Mouse (Mus musculus): ENCODE results near the gene Gm10300. TPM values are rescaled to one million over a fixed set of nuclear protein-coding genes. Genes with fewer than 3 reads are reported as not detected.

Gene Gm10300
- total RNA-seq (2022), result under 1 TPM in 3 of 4 experiments, not detected in 1; 0.10 to 0.22 (median 0.11) TPM

DNA sequence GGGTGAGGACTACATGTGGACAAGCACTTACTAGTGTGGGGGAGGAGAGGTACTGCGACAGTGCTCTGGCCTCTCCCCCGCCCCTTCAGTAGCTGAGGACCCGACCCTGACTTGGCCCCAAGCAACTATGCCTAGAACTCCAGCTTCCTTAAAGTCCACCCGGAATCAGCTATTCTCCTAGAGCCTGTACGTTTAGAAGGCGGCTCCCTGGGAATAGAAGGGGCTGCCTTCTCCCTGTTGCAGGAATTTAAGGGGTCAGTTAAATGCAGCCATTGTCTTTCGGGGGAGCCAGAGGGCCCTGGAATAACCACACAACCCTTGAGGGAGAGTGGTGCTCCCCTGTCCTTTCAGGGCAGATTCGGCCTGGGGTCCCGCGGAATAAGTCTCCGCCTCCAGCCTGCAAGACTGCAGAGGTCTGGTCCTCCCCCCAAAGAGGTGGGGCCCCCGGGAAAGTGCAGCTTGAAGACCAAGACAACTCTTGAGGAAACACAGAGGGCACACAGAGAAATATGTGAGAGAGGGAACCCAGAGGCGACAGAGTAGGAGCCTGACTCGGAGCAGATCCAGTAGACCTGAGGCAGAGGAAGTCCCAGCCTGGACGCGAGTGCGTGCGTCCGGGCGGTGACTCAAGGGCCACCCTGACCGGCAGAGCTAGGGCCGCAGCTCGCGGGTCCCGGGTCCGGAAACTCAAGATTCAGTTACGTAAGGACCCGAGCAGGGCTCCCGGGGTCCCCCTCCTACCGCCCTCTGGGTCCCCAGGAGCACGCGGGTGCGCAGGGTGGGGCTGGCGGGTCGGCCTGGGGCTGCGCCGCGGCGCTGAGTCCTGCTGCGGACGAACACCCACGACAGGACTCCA is at the start of gene Gm10300:
Gene Gm10300 (plus strand): TSS at position 621 of the 856 bp plus-strand sequence.
- peak; percentile 41 to 50 for DNase-seq (ENCODE audit: low spot score in 2 of 2)

DNA sequence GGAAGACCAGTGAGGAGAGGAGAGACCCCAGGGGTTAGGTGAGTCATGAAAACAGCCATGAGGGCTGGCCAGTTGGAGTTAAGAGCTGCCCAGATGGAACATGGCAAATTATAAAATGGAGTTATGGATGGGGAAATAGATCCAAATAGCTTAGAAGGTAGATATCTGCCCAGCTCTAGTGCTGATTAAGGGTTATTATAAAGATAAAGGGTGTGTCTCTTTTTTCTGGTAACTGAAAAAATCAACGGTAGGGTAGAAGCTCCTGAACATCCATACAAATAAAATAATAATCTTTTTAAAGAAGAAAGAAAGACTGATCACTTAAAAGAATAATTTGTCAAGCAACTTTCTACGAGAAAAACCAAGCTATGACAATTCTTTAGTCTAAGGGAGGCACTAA is 49.2 kb upstream of the Gm10300 start:
- DNase-seq (ENCODE audit: low spot score in 2 of 2), result no peak

DNA sequence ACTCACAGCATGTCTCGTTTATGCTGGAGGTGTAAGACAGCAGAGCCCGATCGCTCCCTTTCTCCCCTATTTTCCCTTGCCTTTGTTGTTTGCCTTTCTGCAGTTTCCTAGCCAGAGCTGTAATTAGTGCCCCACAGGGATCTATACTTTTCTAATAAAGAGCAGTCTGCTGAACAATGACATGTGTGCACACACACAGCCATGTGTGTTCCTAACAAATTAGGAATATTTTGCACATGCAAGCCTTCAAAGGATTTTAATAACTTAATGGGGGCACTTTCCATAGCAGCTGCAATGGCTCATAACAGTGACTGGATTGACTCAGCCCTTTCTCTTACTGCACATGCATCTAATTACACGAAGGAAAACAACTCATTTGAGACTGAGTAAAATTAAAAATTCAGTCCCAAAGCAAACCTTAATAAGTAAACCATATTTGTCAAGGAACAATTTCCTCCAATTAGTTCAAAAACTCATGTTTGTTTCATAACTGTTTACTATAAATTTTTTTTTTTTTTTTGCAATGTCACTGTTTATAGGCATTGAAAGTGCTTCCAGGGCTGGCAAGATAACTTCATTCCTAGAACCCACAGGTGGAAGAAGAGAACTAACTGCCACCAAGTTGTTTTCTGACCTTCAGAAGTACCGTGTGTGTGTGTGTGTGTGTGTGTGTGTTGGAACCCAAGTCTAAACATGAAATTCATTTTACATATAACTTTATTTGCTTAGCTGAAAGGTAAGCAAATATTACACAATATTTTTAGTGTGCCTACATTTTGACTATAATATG is 48.6 kb upstream of the Gm10300 start:
- no peak for DNase-seq (ENCODE audit: low spot score in 2 of 2)

DNA sequence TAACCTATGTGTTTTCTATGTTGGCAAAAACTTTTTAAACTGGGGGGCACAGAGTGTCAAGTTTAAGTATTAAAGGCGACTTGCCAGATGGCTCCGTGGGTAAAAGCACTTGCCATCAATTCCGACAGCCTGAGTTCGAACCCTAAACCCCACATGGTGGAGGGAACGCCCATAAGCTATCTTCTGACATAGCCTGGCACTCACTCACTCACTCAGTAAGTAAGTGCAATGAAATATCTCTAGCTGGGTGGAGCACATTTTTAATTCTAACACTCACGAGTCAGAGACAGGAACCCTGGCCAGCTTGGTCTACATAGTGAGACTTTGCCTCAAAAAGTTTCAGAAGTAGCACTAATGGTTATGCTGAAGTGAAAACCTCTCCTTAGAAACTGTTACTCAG is 47.3 kb upstream of the Gm10300 start:
- no peak for DNase-seq (ENCODE audit: low spot score in 2 of 2)

DNA sequence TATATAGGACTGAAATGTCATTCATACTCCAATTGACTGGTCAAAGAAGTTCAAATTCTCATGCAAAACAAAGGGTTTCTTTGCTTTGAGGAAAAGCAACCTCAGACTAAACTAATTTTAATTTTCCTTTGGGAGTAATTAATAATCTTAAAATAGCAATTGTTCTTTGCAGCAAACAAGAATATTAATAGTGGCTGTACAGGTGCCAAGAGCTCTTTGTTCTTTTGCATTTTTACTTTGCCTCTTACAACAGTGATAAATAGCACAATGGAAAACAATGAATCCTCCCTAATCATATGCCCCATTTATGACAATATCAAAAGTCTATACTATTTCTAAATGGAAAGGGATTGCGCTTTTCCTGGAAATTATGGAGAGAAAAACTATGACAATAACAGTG is 46.7 kb upstream of the Gm10300 start:
- DNase-seq (ENCODE audit: low spot score in 2 of 2), result no peak

DNA sequence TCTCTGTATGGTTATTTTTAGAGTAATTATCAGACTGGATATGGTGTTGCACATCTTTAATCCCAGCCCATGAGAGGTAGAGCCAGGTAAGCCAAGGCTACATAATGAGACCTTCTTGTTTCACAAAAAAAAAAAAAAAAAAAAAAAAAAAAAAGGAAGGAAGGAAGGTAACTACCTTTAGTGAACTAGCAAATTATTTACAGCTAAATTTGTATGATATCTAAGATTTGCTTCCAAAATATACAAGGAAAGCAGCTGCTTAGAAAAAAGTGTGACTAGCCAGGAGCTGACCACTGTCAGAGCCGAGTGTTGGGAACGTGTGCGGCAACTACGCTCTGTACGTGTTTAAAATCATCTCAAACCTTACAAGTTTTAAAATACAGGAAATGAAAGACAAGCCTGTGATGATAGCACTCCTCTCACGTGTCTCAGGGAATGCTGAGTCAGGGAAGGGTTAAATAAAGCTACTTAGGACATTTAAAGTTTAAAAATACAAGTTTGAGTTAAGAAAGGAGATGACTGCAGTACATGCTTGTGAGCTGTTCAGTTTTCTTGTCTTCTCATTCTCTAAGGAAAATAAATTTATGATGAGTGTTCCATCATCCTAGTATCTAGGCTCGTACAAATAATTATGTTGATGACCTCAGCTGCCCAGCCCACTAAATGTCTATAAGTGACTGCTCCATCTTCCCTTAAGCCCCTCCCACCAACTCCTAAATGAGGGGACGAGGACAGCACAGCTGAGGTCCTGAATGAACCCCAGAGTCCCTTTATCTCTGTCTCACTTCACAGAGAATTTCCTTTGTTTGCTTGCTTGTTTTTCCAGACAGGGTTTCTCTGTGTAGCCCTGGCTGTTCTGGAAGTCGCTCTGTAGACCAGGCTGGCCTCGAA is 44.4 kb upstream of the Gm10300 start:
- DNase-seq (ENCODE audit: low spot score in 2 of 2), result no peak

DNA sequence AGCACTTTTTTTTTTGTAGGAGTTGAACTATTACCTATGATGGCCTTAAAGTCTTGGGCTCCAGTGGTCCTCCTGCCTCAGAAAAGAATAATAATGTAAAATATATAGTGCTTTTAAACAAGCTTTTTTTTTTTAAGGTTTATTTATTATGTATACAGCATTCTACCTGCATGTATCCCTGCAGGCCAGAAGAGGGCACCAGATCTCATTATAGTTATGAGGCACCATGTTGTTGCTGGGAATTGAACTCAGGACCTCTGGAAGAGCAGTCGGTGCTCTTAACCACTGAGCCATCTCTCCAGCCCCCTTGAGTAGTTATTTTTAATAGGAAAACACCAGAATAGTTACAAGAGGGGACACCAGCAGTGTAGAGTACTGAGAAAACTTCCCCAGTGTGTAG is 41.3 kb upstream of the Gm10300 start:
- no peak for DNase-seq (ENCODE audit: low spot score in 2 of 2)

DNA sequence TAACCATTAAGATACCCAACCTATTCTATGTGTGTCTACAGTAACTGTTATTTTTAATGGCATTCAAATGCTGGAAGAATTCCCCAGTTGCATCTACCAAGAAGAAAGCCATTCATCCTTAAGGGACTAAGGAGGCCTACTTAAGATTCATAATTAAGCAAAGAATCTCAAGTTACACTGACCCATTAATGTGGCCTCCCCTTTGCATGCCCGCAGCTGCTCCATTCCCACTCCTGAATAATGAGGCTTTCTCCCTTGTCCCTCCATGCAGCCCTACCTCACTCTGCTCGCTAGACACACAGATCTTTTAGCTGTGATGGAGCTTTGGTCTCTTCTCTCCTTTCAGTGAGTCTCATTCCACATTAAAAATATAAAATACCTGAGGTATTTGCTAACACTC is 40.3 kb upstream of the Gm10300 start:
- DNase-seq (ENCODE audit: low spot score in 2 of 2), result no peak

DNA sequence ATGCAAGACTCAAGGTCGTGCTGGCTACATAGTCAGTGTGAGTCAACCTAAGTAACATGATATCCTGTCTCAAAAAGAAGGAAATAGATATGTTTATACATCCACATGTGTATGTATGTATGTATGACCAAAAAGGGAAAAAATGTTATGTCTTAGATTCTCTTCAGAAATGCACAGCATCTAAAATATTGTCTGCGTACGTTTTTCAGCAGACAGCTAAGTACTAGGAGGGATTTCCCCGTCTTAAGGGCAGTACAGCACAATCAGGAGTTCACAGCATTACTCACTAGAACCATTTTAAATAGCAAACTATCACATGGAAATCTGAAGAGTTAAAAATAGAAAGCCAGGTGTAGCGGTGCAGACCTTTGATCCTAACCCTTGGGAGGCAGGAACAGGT is 37.4 kb upstream of the Gm10300 start:
- no peak for DNase-seq (ENCODE audit: low spot score in 2 of 2)

DNA sequence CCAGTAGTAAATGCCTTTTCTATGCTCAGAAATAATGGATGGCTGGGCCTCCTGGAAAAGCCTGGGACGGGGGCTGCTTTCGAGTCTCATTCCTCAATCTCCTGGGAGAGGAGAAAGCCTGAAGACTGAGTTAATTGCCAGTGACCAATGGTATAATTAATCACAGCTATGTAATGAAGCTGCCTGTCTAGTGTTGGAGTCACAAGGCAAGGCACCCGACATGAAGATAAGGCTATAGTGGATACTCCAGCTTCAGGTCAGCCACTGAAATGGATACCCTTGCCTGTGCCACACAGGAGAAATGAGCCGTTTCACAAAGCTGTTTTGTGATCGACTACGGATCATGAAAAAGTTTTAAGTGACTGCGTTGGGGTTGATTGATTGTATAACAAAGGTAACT is 36.5 kb upstream of the Gm10300 start:
- no peak for DNase-seq (ENCODE audit: low spot score in 2 of 2)

DNA sequence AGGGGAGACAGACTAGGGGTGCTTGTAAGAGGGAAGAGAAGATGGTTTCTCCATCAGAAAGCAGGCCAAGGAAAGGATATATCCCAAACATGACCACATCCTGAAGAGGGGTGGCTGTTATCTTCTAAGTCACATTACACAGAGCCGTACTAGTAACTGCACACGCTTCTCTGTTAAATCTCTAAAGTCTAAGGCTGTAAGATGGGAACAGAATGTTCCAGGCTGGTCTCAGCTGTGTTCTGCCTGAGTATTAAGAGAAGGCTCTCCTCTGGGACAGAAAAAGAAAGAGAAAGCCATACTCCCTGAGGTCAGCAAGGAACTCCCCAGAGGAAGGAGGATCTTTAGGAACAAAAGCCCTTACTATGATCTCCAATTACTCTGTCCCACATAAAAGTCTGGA is 35.7 kb upstream of the Gm10300 start:
- DNase-seq (ENCODE audit: low spot score in 2 of 2), result no peak

DNA sequence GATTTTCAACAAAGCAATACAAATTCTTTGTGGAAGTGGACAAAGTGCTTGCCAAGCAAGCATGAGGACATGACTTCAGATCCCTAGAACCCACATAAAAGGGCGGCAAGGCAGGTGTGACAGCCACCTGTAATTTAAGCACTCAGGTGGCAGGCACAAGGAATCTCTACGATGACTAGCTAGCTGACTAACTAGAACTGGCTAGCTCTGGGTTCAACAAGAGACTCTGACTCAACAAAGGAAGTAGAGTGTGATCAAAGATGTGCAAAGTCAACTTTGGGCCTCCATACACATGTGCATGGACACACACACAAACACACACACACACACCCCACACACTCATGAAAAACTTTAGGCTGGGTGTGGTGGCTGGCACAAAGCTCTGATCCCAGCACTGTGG is 35.0 kb upstream of the Gm10300 start:
- no peak for DNase-seq (ENCODE audit: low spot score in 2 of 2)

DNA sequence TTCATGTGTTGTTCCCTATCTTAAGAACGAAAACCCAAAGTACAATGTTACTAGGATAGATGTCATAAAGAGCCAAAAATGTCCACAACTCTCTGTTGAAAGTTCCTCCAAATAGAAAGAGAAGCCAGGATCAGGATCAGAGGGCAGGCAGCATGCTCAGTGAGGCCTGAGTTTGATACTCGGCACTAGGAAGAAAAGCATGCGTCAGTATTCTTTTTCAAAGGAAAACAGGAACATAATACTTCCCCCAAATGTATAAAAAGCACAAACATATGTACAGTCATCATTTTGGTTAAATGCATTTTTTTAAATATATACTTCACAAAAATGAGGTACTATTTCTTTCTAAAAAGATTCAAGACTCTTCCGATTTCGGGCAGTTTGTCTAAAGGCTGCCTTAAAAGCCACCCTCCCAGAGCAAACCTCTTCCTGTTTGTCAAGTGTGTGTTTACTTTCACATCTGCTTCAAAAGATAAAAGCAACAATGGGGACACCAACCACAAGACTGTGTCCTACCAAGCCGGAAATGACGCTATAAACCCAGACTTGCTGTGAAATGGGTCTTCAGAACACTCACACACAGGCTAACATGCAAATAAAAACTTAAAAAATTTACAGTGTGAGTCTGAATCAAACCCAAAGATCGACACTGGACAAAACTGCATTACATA is 34.4 kb upstream of the Gm10300 start:
- no peak for DNase-seq (ENCODE audit: low spot score in 2 of 2)

DNA sequence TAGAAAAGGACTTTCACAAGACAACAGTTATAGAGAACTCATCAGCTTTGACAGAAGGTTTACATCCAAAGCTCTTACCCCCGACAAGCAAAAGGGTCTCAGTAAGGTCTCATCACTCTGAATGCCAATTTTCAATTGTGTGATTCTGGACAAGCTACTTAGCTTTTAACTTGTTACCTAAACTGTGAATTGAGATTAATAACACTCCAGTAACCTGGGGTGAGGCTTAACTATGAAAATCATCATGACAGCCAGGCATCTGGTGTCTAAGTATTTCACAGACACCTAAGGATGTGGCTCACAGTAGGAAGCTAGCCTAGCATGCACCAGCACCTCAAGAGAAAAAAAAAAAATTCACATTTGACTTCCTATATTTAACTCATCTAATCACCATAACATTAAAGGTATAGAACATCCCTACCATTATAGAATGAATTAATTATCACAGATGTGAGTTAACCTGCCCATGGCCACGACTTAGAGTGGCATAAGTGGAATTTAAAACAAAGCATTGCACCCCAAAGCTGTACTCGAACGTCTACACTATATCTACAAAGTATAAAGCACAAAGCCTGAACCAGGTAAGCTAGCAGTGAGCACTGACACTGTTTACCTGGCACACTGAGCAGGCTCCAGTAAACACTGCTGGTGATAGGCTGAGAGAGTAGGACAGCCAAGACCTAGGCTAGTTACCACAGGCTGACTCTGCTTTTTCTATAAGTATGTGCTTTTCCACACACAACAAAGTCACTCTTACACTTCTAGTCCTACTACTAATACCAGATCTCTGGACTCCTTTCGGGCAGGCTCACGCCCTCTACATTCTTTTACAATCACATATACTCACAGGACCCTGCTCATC is 32.8 kb upstream of the Gm10300 start:
- DNase-seq (ENCODE audit: low spot score in 2 of 2), result no peak

DNA sequence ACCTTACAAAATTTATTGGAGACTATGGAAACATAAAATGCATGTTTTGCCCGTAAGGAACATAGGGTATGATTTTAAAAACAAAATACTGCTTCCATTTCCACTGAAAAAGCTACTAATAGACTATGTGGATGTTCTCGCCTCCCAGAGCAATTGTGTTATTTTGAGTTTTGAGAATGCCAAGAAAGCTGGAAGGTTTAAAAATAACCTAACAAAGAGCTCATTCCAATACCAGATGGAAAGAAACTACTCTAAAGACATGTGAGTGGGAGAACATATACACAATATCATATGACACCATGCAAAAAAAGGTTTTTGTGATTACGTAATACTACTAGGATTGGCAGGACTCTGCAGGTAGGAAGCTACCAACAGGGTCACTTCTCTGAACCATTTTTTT is 30.8 kb upstream of the Gm10300 start:
- DNase-seq (ENCODE audit: low spot score in 2 of 2), result no peak

DNA sequence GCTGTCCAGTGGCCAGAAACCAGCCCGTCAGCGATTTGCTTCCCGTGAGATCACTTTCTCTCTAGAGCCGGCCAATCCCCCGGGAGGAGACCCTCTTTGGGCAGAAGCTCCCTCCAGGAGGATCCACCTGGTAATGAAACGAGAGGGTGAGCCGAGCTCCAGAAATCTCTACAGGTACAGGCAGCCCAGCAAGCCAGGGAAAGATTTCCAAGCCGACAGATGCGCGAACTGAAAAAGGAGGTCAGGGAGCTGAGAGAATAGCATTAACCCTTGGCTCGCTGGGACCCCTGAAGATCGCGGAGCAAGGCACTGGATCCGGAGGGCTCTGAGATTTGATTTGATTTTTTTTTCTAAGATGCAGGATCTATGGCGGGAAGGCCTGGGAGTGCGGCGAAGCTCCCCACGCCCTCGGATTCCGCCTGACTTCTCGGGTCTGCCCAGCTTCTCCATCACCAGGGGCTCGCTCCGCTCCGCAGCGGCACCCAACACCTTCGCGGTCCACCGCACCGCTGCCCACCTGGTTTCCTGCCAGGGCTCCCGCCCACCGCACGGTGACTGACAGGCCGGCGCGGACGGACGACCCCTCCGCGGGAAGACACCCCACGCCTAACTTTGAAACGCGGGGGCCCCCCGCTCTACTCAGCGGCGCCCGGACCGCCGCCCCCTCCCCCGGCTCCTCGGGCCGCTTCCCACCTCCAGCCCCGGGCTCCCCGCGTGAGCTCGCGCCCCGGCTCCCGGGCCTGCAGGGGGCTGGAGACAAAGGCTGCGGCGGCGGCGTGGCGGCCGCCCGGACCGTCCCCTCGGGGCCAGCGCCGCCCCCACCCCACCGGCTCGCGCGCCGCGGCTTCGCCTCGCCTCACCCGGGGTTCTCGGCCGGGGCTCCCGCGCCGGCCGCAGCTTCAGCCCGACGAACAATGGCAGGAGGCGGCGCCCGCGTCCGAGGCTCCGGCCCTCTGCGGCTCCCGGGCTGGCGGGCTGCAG is 26.2 kb upstream of the Gm10300 start:
- DNase-seq (ENCODE audit: low spot score in 2 of 2), result peak in 1 of 2 experiments; percentile 13

DNA sequence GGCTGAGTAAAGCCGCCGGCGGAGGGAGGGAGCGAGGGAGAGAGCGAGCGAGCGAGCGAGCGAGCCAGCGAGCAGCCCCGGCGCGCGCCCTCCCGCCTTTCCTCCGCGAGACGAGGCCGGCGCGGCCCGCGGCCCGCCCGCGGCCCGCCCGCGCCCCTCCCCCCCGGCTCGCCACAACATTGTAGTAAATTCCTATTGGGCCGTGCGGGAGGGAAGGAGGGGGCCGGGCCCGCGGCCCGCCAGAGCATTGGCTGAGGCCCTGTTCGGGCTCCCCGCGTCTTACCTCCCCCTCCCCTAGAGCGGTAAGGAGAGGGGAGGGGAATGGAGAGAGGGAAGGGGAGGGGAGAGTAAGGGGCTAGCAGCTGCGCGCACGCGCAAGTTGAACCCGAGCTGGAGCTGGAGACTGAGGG is 25.5 kb upstream of the Gm10300 start:
- DNase-seq (ENCODE audit: low spot score in 2 of 2), result peak; percentile 62 to 77

DNA sequence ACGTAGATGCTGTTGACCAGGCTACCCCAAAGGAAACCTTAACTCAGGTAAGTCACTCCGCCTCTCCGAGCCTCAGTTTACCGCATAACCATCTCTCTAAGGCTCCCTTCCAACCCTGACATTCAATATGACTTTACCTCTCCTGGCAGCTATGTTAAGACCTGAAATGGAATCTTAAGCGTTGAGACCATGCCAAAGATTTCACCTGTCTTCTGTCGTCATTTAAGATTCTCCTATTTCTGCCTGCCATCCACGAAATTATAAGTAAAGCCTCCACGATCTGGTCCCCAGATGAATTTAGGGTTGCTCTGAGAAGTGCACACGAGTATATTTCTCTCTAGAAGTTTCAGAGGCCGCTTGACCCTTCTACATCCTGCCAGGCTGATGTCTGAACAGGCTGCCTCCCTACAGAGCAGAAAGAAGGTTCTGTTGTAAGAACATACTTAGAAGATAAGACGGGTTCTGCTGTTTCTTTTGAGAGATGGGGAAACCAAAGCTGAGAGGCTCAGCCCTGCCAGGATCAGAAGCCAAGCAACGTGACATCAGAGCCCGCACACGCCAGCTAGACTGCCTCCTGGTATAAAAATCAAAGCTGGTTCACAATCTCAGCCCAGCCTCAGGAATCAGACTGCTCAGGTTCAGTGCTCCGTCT is 24.8 kb upstream of the Gm10300 start:
- no peak for DNase-seq (ENCODE audit: low spot score in 2 of 2)
